Mouse (Mus musculus): ENCODE measurements around the gene Trim46. TPM values are rescaled to one million over a fixed set of nuclear protein-coding genes. Genes with fewer than 3 reads are reported as not detected.

Gene Trim46
- polyA plus RNA-seq, 1 experiment from 2014 or later, result 7.1 TPM

DNA sequence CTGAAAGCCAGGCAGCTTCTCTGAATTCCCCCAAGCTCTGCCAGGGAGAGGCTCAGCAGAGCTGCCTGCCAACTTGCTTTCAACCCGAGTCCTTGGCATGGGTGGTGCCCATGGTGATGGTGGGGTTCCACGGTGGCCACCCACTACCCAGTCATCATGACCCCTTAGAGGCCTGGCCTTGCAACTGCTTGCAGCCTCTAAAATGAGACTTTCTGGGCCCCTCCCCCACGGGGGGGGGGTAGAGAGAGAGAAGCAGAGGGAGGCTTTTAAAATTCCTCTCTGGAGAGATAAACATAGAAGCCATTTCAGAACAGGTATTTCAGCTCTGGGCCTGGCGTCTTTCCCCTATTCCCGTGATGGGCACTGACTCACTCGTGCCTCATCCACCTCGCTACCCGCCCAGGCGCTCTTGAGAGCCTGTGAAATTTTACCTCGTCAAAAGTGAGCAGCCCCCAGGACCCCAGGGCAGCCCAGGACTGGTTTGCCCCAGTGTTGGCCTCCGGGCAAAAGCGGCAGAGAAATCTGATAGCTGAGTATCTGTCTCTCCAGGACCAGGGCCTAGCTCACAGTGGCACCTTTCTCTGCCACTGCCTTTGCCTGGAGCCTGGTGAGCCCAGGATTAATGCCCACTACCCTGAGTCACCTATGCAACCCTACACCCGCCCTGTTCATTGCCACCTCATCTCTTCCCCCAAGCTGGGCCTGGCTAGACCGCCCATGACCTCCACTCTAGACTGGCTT, 31.3 kb upstream of the Trim46 start:
- ATAC-seq (ENCODE audit: low FRiP score) (no peak), DNase-seq (ENCODE audit: low spot score, missing footprints) (no peak)
- H3K27me3 ChIP-seq (ENCODE audit: control insufficient read depth, insufficient read depth, low read length), result peaks cover 41% of the 10 kb centered on the region
- H3K4me3 ChIP-seq (ENCODE audit: low read depth, low read length), result no peak overlapping the region
- no peaks in the 10 kb centered on the region for H3K9me3 ChIP-seq (ENCODE audit: control insufficient read depth, low read length)
- H3K36me3 ChIP-seq (ENCODE audit: control insufficient read depth, insufficient read depth, low read length), result no peaks in the 10 kb centered on the region
- H3K4me1 ChIP-seq (ENCODE audit: control insufficient read depth, insufficient read depth, low read length), result peaks cover 21% of the 10 kb centered on the region
- H3K4me2 ChIP-seq, result no peak overlapping the region
- 59% methylated on average over 14 of the region's 14 CpGs for WGBS
- no peak overlapping the region for H3K9ac ChIP-seq (ENCODE audit: low read length)
- no peak overlapping the region for H3K27ac ChIP-seq (ENCODE audit: low read depth, low read length)

DNA sequence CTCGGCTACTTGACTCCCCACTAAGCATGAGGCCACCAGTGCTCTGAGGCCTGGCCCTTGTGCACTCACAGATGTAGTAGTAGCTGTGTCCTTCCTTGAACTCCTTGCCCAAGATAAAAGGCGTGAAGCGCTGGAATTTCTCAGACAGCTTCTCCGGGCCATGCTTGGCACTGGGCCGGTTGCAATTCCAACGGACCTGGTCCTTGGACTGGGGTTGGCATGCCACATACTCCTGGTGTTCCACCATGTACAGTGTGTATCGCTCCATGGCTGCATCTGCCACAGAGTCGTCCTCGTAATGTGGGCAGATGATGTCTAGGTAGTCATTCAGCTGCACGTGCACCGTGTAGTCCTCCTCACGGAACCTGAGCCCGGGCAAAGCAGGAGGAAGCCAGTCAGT, 30.0 kb upstream of the Trim46 start:
- no peak overlapping the region for H3K9ac ChIP-seq (ENCODE audit: low read length)
- ATAC-seq (ENCODE audit: low FRiP score) (no peak), DNase-seq (ENCODE audit: low spot score, missing footprints) (no peak)
- H3K4me2 ChIP-seq, result no peak overlapping the region
- H3K27me3 ChIP-seq (ENCODE audit: control insufficient read depth, insufficient read depth, low read length), result peaks cover 33% of the 10 kb centered on the region
- peaks cover 14% of the 10 kb centered on the region for H3K4me1 ChIP-seq (ENCODE audit: control insufficient read depth, insufficient read depth, low read length)
- H3K27ac ChIP-seq (ENCODE audit: low read depth, low read length), result no peak overlapping the region
- no peak overlapping the region for H3K4me3 ChIP-seq (ENCODE audit: low read depth, low read length)
- H3K36me3 ChIP-seq (ENCODE audit: control insufficient read depth, insufficient read depth, low read length), result no peaks in the 10 kb centered on the region
- no peaks in the 10 kb centered on the region for H3K9me3 ChIP-seq (ENCODE audit: control insufficient read depth, low read length)
- 93% methylated on average over 13 of the region's 13 CpGs for WGBS

DNA sequence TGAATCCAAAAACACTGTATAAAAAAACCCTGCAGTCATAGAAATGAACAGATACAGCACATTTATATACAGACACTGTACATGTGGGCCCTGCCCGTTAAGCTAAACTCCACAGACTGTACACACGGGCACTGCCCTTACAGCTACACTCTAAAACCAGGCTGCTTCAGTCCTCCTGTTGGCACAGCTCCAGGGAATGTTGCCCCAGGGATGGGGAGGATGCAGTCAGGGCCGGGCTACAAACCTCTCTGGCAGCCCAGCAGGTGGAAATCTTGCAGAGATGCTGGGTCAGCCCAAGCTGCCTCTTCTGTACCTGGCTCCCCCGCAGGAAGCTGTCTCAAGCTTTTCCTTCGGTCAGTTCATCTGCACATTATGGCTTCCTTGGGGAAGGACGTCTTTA, 25.7 kb upstream of the Trim46 start:
- Histone ChIP-seq H3K4me1 (ENCODE audit: control insufficient read depth, insufficient read depth, low read length) (peaks cover 15% of the 10 kb centered on the region), H3K9ac (ENCODE audit: low read length) (no peak overlapping the region), H3K4me3 (ENCODE audit: low read depth, low read length) (no peak overlapping the region), H3K36me3 (ENCODE audit: control insufficient read depth, insufficient read depth, low read length) (no peaks in the 10 kb centered on the region), H3K9me3 (ENCODE audit: control insufficient read depth, low read length) (no peaks in the 10 kb centered on the region), H3K27ac (ENCODE audit: low read depth, low read length) (no peak overlapping the region), H3K27me3 (ENCODE audit: control insufficient read depth, insufficient read depth, low read length) (no peaks in the 10 kb centered on the region; the same call in 1 of the 2 replicates), H3K4me2 (no peak overlapping the region)
- 76% methylated on average over 6 of the region's 6 CpGs for WGBS
- ATAC-seq (ENCODE audit: low FRiP score) (no peak), DNase-seq (ENCODE audit: low spot score, missing footprints) (no peak)

DNA sequence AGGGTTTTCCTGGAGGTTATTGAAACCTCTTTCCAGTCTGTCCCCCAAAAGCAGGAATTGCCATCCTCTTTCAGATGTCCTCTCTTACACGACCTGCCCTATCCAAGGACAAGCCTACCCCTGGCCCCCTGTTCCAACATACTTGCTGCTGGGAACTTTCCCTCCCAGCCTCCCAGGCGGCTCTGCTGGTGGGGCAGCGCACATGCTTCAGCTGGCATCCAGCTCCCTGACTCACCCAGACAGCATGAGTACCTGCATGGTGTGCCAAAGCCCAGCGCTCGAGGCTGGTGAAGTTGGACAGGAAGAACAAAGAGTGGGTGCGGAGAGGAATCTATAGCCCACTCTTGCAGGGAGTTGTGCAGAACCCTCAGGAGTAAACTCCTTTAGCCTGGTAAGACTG, 24.8 kb upstream of the Trim46 start:
- 73% methylated on average over 6 of the region's 6 CpGs for WGBS
- H3K36me3 ChIP-seq (ENCODE audit: control insufficient read depth, insufficient read depth, low read length), result no peaks in the 10 kb centered on the region
- peak overlapping the region; percentile 68 for H3K4me2 ChIP-seq
- H3K9ac ChIP-seq (ENCODE audit: low read length), result peak overlapping the region; percentile 70
- H3K27ac ChIP-seq (ENCODE audit: low read depth, low read length), result no peak overlapping the region
- H3K4me3 ChIP-seq (ENCODE audit: low read depth, low read length), result peak overlapping the region; percentile 40; the same call in 1 of the 2 replicates
- H3K4me1 ChIP-seq (ENCODE audit: control insufficient read depth, insufficient read depth, low read length), result peaks cover 19% of the 10 kb centered on the region
- ATAC-seq (ENCODE audit: low FRiP score) (no peak), DNase-seq (ENCODE audit: low spot score, missing footprints) (no peak)
- no peaks in the 10 kb centered on the region for H3K27me3 ChIP-seq (ENCODE audit: control insufficient read depth, insufficient read depth, low read length)
- no peaks in the 10 kb centered on the region for H3K9me3 ChIP-seq (ENCODE audit: control insufficient read depth, low read length)

DNA sequence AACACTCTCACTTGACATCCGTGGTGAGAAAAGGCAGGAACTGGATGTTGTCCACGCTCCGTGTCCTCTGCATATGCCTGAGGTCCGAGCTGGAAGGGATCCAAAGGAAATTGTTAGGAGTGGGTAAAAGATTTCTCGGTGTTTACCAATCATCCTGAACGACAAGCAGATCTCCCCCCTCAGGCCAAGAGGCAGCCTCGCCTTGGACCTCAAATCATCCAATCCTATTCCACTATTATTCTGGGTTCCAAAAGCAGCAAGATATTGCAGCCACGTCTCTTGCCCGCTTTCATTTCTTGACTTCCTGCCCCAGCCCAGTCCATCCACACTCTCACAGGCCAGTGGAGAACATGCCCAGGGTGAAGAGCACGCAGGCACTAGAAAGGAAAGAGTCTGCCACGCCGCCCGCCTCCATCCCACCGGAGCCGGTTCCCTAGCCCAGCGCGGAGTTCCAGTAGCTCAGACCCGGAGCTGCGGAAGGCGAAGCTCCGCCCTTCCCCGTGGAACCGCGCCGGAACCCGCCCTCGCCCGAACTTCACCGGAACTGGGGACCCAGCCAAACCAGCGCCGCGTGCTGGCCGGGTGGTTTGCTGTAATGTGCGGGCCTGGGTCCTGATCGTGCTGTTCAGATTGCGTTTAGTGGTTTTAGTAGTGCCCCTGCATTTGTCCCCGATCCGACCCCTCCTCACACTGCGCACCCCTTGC, 24.1 kb upstream of the Trim46 start, which contains the start of gene Slc50a1:
Gene Slc50a1, minus strand, starts transcription at position 520 of the 705 bp plus-strand sequence.
- H3K27me3 ChIP-seq (ENCODE audit: control insufficient read depth, insufficient read depth, low read length), result no peaks in the 10 kb centered on the region
- H3K4me1 ChIP-seq (ENCODE audit: control insufficient read depth, insufficient read depth, low read length), result peaks cover 20% of the 10 kb centered on the region
- H3K36me3 ChIP-seq (ENCODE audit: control insufficient read depth, insufficient read depth, low read length), result no peaks in the 10 kb centered on the region
- H3K4me2 ChIP-seq, result peak within 1 kb of the TSS; percentile 68
- ATAC-seq (ENCODE audit: low FRiP score), result peak; percentile 57
- no peak within 1 kb of the TSS for H3K27ac ChIP-seq (ENCODE audit: low read depth, low read length)
- H3K4me3 ChIP-seq (ENCODE audit: low read depth, low read length), result peak within 1 kb of the TSS; percentile 40
- peak within 1 kb of the TSS; percentile 70 for H3K9ac ChIP-seq (ENCODE audit: low read length)
- no peaks in the 10 kb centered on the region for H3K9me3 ChIP-seq (ENCODE audit: control insufficient read depth, low read length)
- 6% methylated on average over 39 of the region's 39 CpGs for WGBS
- DNase-seq (ENCODE audit: low spot score, missing footprints), result peak; percentile 97

DNA sequence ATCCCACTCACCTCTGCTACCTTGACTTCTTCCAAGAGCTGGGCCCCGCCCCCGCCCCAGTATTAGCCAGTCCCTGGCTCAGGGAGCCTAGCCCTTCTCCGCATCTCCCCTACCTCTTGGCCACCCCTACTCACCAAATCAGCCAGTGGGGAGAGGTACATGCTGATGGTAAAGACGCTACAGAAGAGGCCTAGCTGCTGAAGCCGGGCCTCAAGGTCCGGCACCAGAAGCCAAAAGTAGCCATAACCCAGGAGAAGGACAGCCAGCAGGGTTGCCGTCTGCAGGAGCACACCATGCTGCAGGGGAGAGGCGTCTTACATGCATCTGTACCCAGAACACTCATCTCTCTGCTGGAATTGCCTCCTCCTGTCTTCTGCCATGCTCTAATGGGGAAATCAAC, 22.8 kb upstream of the Trim46 start:
- Histone ChIP-seq H3K9ac (ENCODE audit: low read length) (no peak overlapping the region), H3K4me1 (ENCODE audit: control insufficient read depth, insufficient read depth, low read length) (peaks cover 20% of the 10 kb centered on the region), H3K27me3 (ENCODE audit: control insufficient read depth, insufficient read depth, low read length) (no peaks in the 10 kb centered on the region), H3K36me3 (ENCODE audit: control insufficient read depth, insufficient read depth, low read length) (no peaks in the 10 kb centered on the region), H3K4me2 (no peak overlapping the region), H3K9me3 (ENCODE audit: control insufficient read depth, low read length) (no peaks in the 10 kb centered on the region), H3K27ac (ENCODE audit: low read depth, low read length) (no peak overlapping the region), H3K4me3 (ENCODE audit: low read depth, low read length) (no peak overlapping the region)
- ATAC-seq (ENCODE audit: low FRiP score), result no peak
- whole genome bisulfite sequencing, result 43% methylated on average over 8 of the region's 8 CpGs
- no peak for DNase-seq (ENCODE audit: low spot score, missing footprints)

DNA sequence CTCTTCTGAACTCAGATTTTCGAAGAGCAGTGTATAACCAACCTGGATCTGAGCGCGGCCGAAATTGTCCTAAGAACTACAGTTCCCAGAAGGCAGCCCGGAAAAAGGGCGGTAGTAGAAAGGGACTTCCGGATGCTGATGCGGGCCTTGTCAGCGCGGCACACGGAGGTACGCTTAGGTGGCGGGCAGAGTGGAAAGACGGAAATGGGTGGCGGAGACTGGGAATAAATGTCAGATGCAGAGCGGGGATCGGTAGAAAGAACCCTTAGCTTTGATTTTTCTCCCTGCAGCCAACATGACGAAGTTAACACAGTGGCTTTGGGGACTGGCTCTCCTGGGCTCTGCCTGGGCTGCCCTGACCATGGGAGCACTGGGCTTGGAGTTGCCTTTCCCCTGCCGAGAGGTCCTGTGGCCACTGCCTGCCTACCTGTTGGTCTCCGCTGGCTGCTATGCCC, 20.4 kb upstream of the Trim46 start:
- H3K9ac ChIP-seq (ENCODE audit: low read length), result peak overlapping the region; percentile 80
- ATAC-seq (ENCODE audit: low FRiP score) (peak; percentile 89), DNase-seq (ENCODE audit: low spot score, missing footprints) (peak; percentile 97)
- WGBS, result under 1% methylated on average over 20 of the region's 20 CpGs
- peak overlapping the region; percentile 74 for H3K4me3 ChIP-seq (ENCODE audit: low read depth, low read length)
- peaks cover 20% of the 10 kb centered on the region for H3K4me1 ChIP-seq (ENCODE audit: control insufficient read depth, insufficient read depth, low read length)
- peak overlapping the region; percentile 97 for H3K4me2 ChIP-seq
- H3K9me3 ChIP-seq (ENCODE audit: control insufficient read depth, low read length), result no peaks in the 10 kb centered on the region
- H3K27ac ChIP-seq (ENCODE audit: low read depth, low read length), result no peak overlapping the region; the same call in 1 of the 2 replicates
- H3K36me3 ChIP-seq (ENCODE audit: control insufficient read depth, insufficient read depth, low read length), result no peaks in the 10 kb centered on the region
- H3K27me3 ChIP-seq (ENCODE audit: control insufficient read depth, insufficient read depth, low read length), result no peaks in the 10 kb centered on the region

DNA sequence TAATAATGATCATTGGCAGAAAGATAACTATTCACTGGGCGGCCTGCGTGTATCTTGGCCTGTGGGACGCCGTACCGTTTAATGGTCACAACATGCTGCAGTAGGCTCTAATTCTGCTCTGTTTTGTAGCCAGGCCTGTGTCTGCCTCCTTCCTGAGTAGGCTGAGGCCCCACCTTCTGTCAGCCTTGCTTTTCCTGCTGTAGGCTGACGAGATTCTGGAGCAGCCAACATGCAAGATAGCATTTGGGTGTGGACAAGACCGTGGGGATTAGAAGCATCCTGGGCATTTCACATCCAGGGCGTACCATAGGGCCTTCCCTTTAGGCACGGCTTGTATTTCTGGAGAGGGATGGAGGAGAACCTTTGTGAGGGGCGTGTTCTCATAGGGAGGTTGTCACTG, 16.3 kb upstream of the Trim46 start:
- Histone ChIP-seq H3K4me1 (ENCODE audit: control insufficient read depth, insufficient read depth, low read length) (peaks cover 12% of the 10 kb centered on the region), H3K9ac (ENCODE audit: low read length) (no peak overlapping the region)

DNA sequence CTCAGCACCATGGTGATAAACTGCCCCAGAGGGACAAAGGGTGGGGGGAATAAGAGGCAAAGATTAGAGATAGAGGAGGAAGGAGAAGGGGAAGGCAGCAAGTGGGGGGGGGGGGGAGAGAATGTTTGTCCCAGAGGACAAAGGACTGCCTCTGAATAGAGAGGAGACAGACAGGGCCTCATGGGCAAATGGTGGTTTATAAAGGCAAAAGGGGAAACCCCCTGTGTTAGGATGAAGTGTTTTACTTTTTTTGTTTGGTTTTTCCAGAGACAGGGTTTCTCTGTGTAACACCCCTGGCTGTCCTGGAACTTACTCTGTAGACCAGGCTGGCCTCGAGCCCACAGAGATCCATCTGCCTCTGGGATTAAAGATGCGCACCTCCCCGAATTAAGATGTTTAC, 14.1 kb upstream of the Trim46 start:
- WGBS, result 58% methylated on average over 3 of the region's 3 CpGs
- Histone ChIP-seq H3K27ac (ENCODE audit: low read depth, low read length) (no peak overlapping the region), H3K36me3 (ENCODE audit: control insufficient read depth, insufficient read depth, low read length) (no peaks in the 10 kb centered on the region), H3K27me3 (ENCODE audit: control insufficient read depth, insufficient read depth, low read length) (no peaks in the 10 kb centered on the region), H3K4me1 (ENCODE audit: control insufficient read depth, insufficient read depth, low read length) (no peaks in the 10 kb centered on the region), H3K4me2 (no peak overlapping the region), H3K9me3 (ENCODE audit: control insufficient read depth, low read length) (no peaks in the 10 kb centered on the region), H3K4me3 (ENCODE audit: low read depth, low read length) (no peak overlapping the region), H3K9ac (ENCODE audit: low read length) (0 out of 2 replicates have a peak overlapping the region, but pooled peaks have one; percentile 2)
- DNase-seq (ENCODE audit: low spot score, missing footprints) (no peak), ATAC-seq (ENCODE audit: low FRiP score) (no peak)

More for the DNA sequence above, 16.3 kb upstream of the Trim46 start:
- no peak overlapping the region for H3K4me2 ChIP-seq
- H3K27ac ChIP-seq (ENCODE audit: low read depth, low read length), result no peak overlapping the region
- 75% methylated on average over 10 of the region's 10 CpGs for WGBS
- ATAC-seq (ENCODE audit: low FRiP score) (no peak), DNase-seq (ENCODE audit: low spot score, missing footprints) (no peak)
- no peaks in the 10 kb centered on the region for H3K9me3 ChIP-seq (ENCODE audit: control insufficient read depth, low read length)
- H3K4me3 ChIP-seq (ENCODE audit: low read depth, low read length), result no peak overlapping the region
- no peaks in the 10 kb centered on the region for H3K27me3 ChIP-seq (ENCODE audit: control insufficient read depth, insufficient read depth, low read length)
- H3K36me3 ChIP-seq (ENCODE audit: control insufficient read depth, insufficient read depth, low read length), result no peaks in the 10 kb centered on the region
